Mouse (Mus musculus) CH12.LX (cell line): ENCODE measurements around the gene Zbtb48. TPM values are rescaled to one million over a fixed set of nuclear protein-coding genes. Genes with fewer than 3 reads are reported as not detected.

Experiments used
- DNase-seq: peaks from one replicate; pipeline ENCODE4 v3.0.0-alpha.2; 2013; ENCODE audit errors: extremely low read depth
- H3K27ac ChIP-seq: 2 replicates; pipeline ENCODE4 v1.5.1; 2012; ENCODE audit warnings: low read depth, mild to moderate bottlenecking, control low read depth, moderate library complexity; ENCODE audit not compliant: insufficient read depth
- H3K27me3 ChIP-seq: replicated peaks from 2 replicates; pipeline ENCODE3; 2012; ENCODE audit warnings: inconsistent platforms
- H3K36me3 ChIP-seq, 2 experiments: replicated peaks in 1 of 2; 2 replicates each; pipeline versions ENCODE3 to v1.6.1; 2012; ENCODE audit warnings: inconsistent platforms in 1 of 2, low read length in 1 of 2, mild to moderate bottlenecking in 1 of 2, mixed read lengths in 1 of 2, moderate library complexity in 1 of 2; ENCODE audit not compliant: control insufficient read depth in 1 of 2, insufficient read depth in 1 of 2
- H3K4me1 ChIP-seq, 2 experiments: 2 replicates each; pipeline ENCODE4 v1.6.1; 2012; ENCODE audit warnings: inconsistent platforms in 1 of 2, moderate library complexity in 1 of 2; ENCODE audit not compliant: insufficient read depth in 2 of 2, control insufficient read depth in 1 of 2
- H3K4me2 ChIP-seq: 2 replicates; pipeline ENCODE4 v1.6.1; 2012; ENCODE audit warnings: low read depth, mild to moderate bottlenecking, control low read depth; ENCODE audit not compliant: poor library complexity, insufficient read depth, severe bottlenecking
- H3K4me3 ChIP-seq, 3 experiments: fragments of 150-350 bp in 1 of 3; sonication (generic) in 1 of 3; replicated peaks in 1 of 3; 2 replicates each; pipeline versions ENCODE3 to v1.5.1; 2011 to 2012; ENCODE audit warnings: low read depth in 2 of 3, low read length in 2 of 3, mild to moderate bottlenecking in 2 of 3, moderate library complexity in 2 of 3, control low read depth in 1 of 3, improper control_type of control experiment in 1 of 3, inconsistent platforms in 1 of 3, mixed read lengths in 1 of 3; ENCODE audit not compliant: poor library complexity in 1 of 3
- H3K79me2 ChIP-seq: replicated peaks from 2 replicates; pipeline ENCODE4 v1.6.1; 2012; ENCODE audit warnings: mild to moderate bottlenecking, moderate library complexity; ENCODE audit not compliant: control insufficient read depth, poor library complexity, insufficient read depth, severe bottlenecking; ENCODE audit errors: extremely low read depth
- H3K9ac ChIP-seq: 2 replicates; pipeline ENCODE4 v1.6.1; 2012; ENCODE audit warnings: low read depth, mild to moderate bottlenecking, control low read depth, moderate library complexity; ENCODE audit not compliant: insufficient read depth
- H3K9me3 ChIP-seq: replicated peaks from 2 replicates; pipeline ENCODE3; 2012; ENCODE audit warnings: low read length, inconsistent platforms, mixed read lengths
- CHD2 ChIP-seq: IDR thresholded peaks from 2 replicates; pipeline ENCODE4 v1.6.1; 2011; ENCODE audit warnings: low read length, improper control_type of control experiment
- CTCF ChIP-seq, 2 experiments: IDR thresholded peaks in 1 of 2; conservative IDR thresholded peaks in 1 of 2; 2 replicates each; pipeline ENCODE4 v1.5.1; 2011 to 2012; ENCODE audit warnings: low read depth in 2 of 2, low read length in 2 of 2, improper control_type of control experiment in 1 of 2, inconsistent platforms in 1 of 2, mild to moderate bottlenecking in 1 of 2, moderate library complexity in 1 of 2
- ETS1 ChIP-seq: conservative IDR thresholded peaks from 2 replicates; pipeline ENCODE4 v1.6.1; 2012; ENCODE audit warnings: low read depth, mild to moderate bottlenecking, inconsistent platforms, low read length, improper control_type of control experiment, moderate library complexity
- GABPA ChIP-seq: IDR thresholded peaks from 2 replicates; pipeline ENCODE4 v1.6.1; 2012; ENCODE audit warnings: low read depth, low read length, improper control_type of control experiment, inconsistent platforms; ENCODE audit not compliant: insufficient replicate concordance
- KAT2A ChIP-seq: IDR thresholded peaks from 2 replicates; pipeline ENCODE4 v1.6.1; 2012; ENCODE audit warnings: low read length, improper control_type of control experiment, inconsistent platforms; ENCODE audit not compliant: insufficient replicate concordance
- MAFK ChIP-seq: IDR thresholded peaks from 2 replicates; pipeline ENCODE4 v1.6.1; 2011; ENCODE audit warnings: low read length, improper control_type of control experiment; ENCODE audit not compliant: insufficient replicate concordance
- MAZ ChIP-seq: IDR thresholded peaks from 2 replicates; pipeline ENCODE4 v1.6.1; 2012; ENCODE audit warnings: low read depth, mild to moderate bottlenecking, inconsistent platforms, low read length, improper control_type of control experiment, moderate library complexity
- MEF2A ChIP-seq: IDR thresholded peaks from 2 replicates; pipeline ENCODE4 v1.6.1; 2014; ENCODE audit warnings: low read depth, mild to moderate bottlenecking, inconsistent platforms, low read length, improper control_type of control experiment, borderline replicate concordance
- MXI1 ChIP-seq: IDR thresholded peaks from 2 replicates; pipeline ENCODE4 v1.6.1; 2011; ENCODE audit warnings: mild to moderate bottlenecking, low read depth, low read length, improper control_type of control experiment
- MYC ChIP-seq: IDR thresholded peaks from 2 replicates; pipeline ENCODE4 v1.6.1; 2011; ENCODE audit warnings: low read depth, mild to moderate bottlenecking, improper control_type of control experiment, low read length
- NELFE ChIP-seq: IDR thresholded peaks from 2 replicates; pipeline ENCODE4 v1.6.1; 2011; ENCODE audit warnings: low read depth, low read length, improper control_type of control experiment
- PAX5 ChIP-seq: IDR thresholded peaks from 2 replicates; pipeline ENCODE4 v1.6.1; 2012; ENCODE audit warnings: low read length, inconsistent platforms, mixed read lengths
- POLR2A ChIP-seq: IDR thresholded peaks from 2 replicates; pipeline ENCODE4 v1.6.1; 2011; ENCODE audit warnings: low read depth, mild to moderate bottlenecking, improper control_type of control experiment, low read length
- POLR2AphosphoS2 ChIP-seq: IDR thresholded peaks from 2 replicates; pipeline ENCODE4 v1.6.1; 2011; ENCODE audit warnings: low read depth, low read length, improper control_type of control experiment
- RAD21 ChIP-seq: IDR thresholded peaks from 2 replicates; pipeline ENCODE4 v1.6.1; 2011; ENCODE audit warnings: low read depth, mild to moderate bottlenecking, low read length, improper control_type of control experiment, moderate library complexity
- SMC3 ChIP-seq: IDR thresholded peaks from 2 replicates; pipeline ENCODE4 v1.6.1; 2011; ENCODE audit warnings: low read depth, low read length, improper control_type of control experiment
- TBP ChIP-seq: conservative IDR thresholded peaks from 2 replicates; pipeline ENCODE4 v1.6.1; 2011; ENCODE audit warnings: low read depth, low read length, improper control_type of control experiment
- UBTF ChIP-seq: IDR thresholded peaks from 2 replicates; pipeline ENCODE4 v1.6.1; 2012; ENCODE audit warnings: low read depth, mild to moderate bottlenecking, inconsistent platforms, low read length, improper control_type of control experiment, moderate library complexity
- USF1 ChIP-seq: IDR thresholded peaks from 2 replicates; pipeline ENCODE4 v1.6.1; 2014; ENCODE audit warnings: low read depth, mild to moderate bottlenecking, inconsistent platforms, low read length, improper control_type of control experiment
- USF2 ChIP-seq: conservative IDR thresholded peaks from 2 replicates; pipeline ENCODE4 v1.6.1; 2011; ENCODE audit warnings: low read depth, low read length, improper control_type of control experiment
- ZC3H11A ChIP-seq: IDR thresholded peaks from 2 replicates; pipeline ENCODE4 v1.6.1; 2012; ENCODE audit warnings: low read depth, mild to moderate bottlenecking, inconsistent platforms, low read length, improper control_type of control experiment
- ZKSCAN1 ChIP-seq: IDR thresholded peaks from 2 replicates; pipeline ENCODE4 v1.6.1; 2012; ENCODE audit warnings: low read depth, inconsistent platforms, low read length, improper control_type of control experiment, borderline replicate concordance
- dilution Hi-C: fragments of 300-500 bp; cut with MboI; formaldehyde crosslinking; loops from 2 replicates; pipeline ENCODE4 v1.14.3; 2020; ENCODE audit warnings: low sequenced_read_pairs; ENCODE audit not compliant: extremely low pct_unique_long_range_greater_than_20kb, extremely low pct_ligation_motif_present
- in situ Hi-C: fragments of 300-500 bp; cut with MboI; formaldehyde crosslinking; loops from 3 replicates; pipeline ENCODE4 v1.14.3; 2019; ENCODE audit warnings: low sequenced_read_pairs, low pct_ligation_motif_present, low pct_unique_long_range_greater_than_20kb, mixed read lengths
- polyA plus RNA-seq: library from polyadenylated mRNA; unstranded; fragments of >175 nt; gene quantifications from 2 replicates; pipeline ENCODE4 v1.2.1, GENCODE M21; 2012; ENCODE audit warnings: low read depth; ENCODE audit not compliant: insufficient read length
- total RNA-seq, 2 experiments: library from RNA; depleted of rRNA; stranded (reverse); fragments of 300-350 nt in 1 of 2; fragments of >200 nt in 1 of 2; gene quantifications; 2 replicates each; pipeline ENCODE4 v1.2.3; 2012 to 2014

Zbtb48 gene
- total and polyA plus RNA-seq, 3 experiments = 7.4 to 13.6 (median 10.5) TPM

GRCm38 (mm10) chr4:152067280-152067679, 39.8 kb upstream of the Zbtb48 start:
- TF ChIP-seq MYC (no peak), ZC3H11A (no peak), MAZ (no peak), CTCF (conservative IDR thresholded peaks at IDR 0.05 in 1 of 2, IDR thresholded peaks at IDR 0.05 in 1 of 2; ENCODE audit: low read depth in 2 of 2, low read length in 2 of 2) (no peak), MAFK (no peak), SMC3 (no peak), ETS1 (no peak), POLR2A (no peak), PAX5 (no peak), TBP (no peak), CHD2 (no peak), RAD21 (no peak), USF1 (no peak), POLR2AphosphoS2 (no peak), GABPA (no peak), MEF2A (no peak), ZKSCAN1 (no peak), NELFE (no peak), MXI1 (no peak), UBTF (no peak)

GRCm38 (mm10) chr4:152062390-152063110, 35.1 kb upstream of the Zbtb48 start:
- no peak for TF ChIP-seq MYC
- no peak for TF ChIP-seq MAZ
- TF ChIP-seq PAX5 = no peak
- no peak for TF ChIP-seq KAT2A
- no peak for TF ChIP-seq USF2
- no peak for DNase-seq
- dilution Hi-C loops = no loop called here

More at GRCm38 (mm10) chr4:152067280-152067679, 39.8 kb upstream of the Zbtb48 start:
- Histone ChIP-seq H3K36me3 (peaks cover 0 to 17% of the 10 kb centered on the region in 2 experiments), H3K9ac (no peak overlapping the region), H3K4me3 (no peak overlapping the region), H3K4me1 (peaks cover 4 to 7% of the 10 kb centered on the region in 2 experiments; a peak in 3 of 4 replicates), H3K9me3 (no peaks in the 10 kb centered on the region), H3K79me2 (no peaks in the 10 kb centered on the region), H3K4me2 (no peak overlapping the region), H3K27ac (no peak overlapping the region), H3K27me3 (no peaks in the 10 kb centered on the region)
- dilution Hi-C loops = no loop called here
- no peak for DNase-seq
- in situ Hi-C loops = no loop called here

More at GRCm38 (mm10) chr4:152062390-152063110, 35.1 kb upstream of the Zbtb48 start:
- no peaks in the 10 kb centered on the region for H3K27me3 ChIP-seq
- no peaks in the 10 kb centered on the region; a peak in 1 of 4 replicates for H3K4me1 ChIP-seq
- H3K4me2 ChIP-seq = no peak overlapping the region
- H3K27ac ChIP-seq = no peak overlapping the region
- no peaks in the 10 kb centered on the region for H3K79me2 ChIP-seq
- H3K9ac ChIP-seq = no peak overlapping the region
- in situ Hi-C loops = no loop called here
- H3K36me3 ChIP-seq = peaks cover 32 to 61% of the 10 kb centered on the region in 2 experiments
- no peak overlapping the region for H3K4me3 ChIP-seq
- H3K9me3 ChIP-seq = no peaks in the 10 kb centered on the region
